Mouse (Mus musculus) thymus, postnatal 4 days (tissue): ENCODE results near the gene Lrpprc.

Experiments
- DNase-seq: peaks from one replicate; pipeline ENCODE4 v3.0.0; 2021

The Lrpprc gene

GRCm38 (mm10) chr17:84665053-84665452, 125.5 kb downstream of the Lrpprc start:
- DNase-seq: no peak

DNA sequence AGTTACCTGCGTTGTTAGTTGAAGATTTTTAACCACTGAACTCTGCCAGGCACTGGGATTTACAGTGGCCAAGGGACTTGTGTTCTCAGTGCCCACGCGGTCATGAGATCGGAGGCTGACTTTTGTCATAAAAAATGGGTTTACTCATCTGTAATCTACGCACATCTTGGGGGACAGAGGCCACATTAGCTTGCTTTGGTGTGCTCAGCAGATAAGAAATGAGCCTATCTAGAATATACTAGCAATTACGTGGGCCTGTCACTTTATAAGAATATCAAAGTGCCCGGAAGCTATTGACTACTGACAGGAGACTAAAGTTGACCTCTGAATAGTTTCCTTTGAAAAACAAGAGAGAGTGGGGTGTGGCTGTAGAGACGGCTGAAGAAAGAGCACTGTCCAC, 131.6 kb downstream of the Lrpprc start:
- DNase-seq: no peak

DNA sequence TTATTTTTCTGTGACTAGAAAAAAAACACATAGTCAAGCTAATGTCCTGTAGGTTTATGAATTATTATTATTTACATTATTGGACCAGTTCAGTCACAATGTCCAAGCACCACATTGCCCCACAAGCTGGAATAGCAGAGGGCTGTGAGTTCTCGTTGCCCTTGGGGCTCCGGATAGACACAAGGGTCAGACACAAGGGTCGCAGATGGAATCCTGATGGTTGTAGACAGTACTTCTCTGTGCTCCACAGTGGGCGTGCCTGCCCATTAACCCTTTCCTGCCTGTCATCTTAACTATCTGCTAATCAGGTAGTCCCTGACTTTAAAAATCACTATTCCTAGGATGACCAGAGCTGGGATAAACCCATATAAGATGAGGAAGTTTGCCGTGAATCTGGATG, 132.4 kb downstream of the Lrpprc start:
- DNase-seq: no peak

- no peak for DNase-seq
Observed at GRCm38 (mm10) chr17:84657782-84658181, 132.8 kb downstream of the Lrpprc start.

GRCm38 (mm10) chr17:84657422-84657732, 133.2 kb downstream of the Lrpprc start:
- no peak for DNase-seq

- no peak for DNase-seq
Observed at GRCm38 (mm10) chr17:84656653-84657421, 133.8 kb downstream of the Lrpprc start.

GRCm38 (mm10) chr17:84656205-84656604, 134.4 kb downstream of the Lrpprc start:
- no peak for DNase-seq
